Mouse (Mus musculus) stomach, postnatal 0 days (tissue): ENCODE data around the gene Prkd3. TPM values are rescaled to one million over a fixed set of nuclear protein-coding genes. Genes with fewer than 3 reads are reported as not detected.

ENCODE experiments used
- ATAC-seq: fragments of 200-750 bp; cut with Nextera tagmentation; 2 replicates; pipeline ENCODE4 v1.8.0; 2017; ENCODE audit not compliant: low FRiP score, low TSS enrichment
- DNase-seq: peaks from one replicate; pipeline ENCODE4 v3.0.0-alpha.2; 2016; ENCODE audit warnings: low spot score
- H3K27ac ChIP-seq: fragments of 300-500 bp; sonication (generic); replicated peaks from 2 replicates; pipeline ENCODE4 v1.5.1; 2014; ENCODE audit warnings: mild to moderate bottlenecking, control low read depth
- H3K27me3 ChIP-seq: fragments of 300-500 bp; sonication (generic); 2 replicates; pipeline ENCODE4 v1.6.1; 2014; ENCODE audit warnings: low read length; ENCODE audit not compliant: control insufficient read depth, insufficient read depth
- H3K36me3 ChIP-seq: fragments of 300-500 bp; sonication (generic); 2 replicates; pipeline ENCODE4 v1.6.1; 2014; ENCODE audit warnings: low read length, mixed read lengths; ENCODE audit not compliant: control insufficient read depth, insufficient read depth
- H3K4me1 ChIP-seq: fragments of 300-500 bp; sonication (generic); replicated peaks from 2 replicates; pipeline ENCODE4 v1.6.1; 2014; ENCODE audit warnings: antibody characterized with exemption; ENCODE audit not compliant: control insufficient read depth, insufficient read depth
- H3K4me2 ChIP-seq: fragments of 300-500 bp; sonication (generic); replicated peaks from 2 replicates; pipeline ENCODE4 v1.6.1; 2014; ENCODE audit warnings: low read depth, mild to moderate bottlenecking, control low read depth, moderate library complexity
- H3K4me3 ChIP-seq: fragments of 300-500 bp; sonication (generic); 2 replicates; pipeline ENCODE4 v1.5.1; 2014; ENCODE audit warnings: low read depth, low read length, control low read depth
- H3K9ac ChIP-seq: fragments of 300-500 bp; sonication (generic); 2 replicates; pipeline ENCODE4 v1.6.1; 2014; ENCODE audit warnings: mild to moderate bottlenecking, low read length, control low read depth, mixed read lengths
- H3K9me3 ChIP-seq: fragments of 300-500 bp; sonication (generic); 2 replicates; pipeline ENCODE4 v1.6.1; 2016; ENCODE audit warnings: low read length; ENCODE audit not compliant: control insufficient read depth
- CTCF ChIP-seq: IDR thresholded peaks from 2 replicates; pipeline ENCODE4 v1.5.1; 2016; ENCODE audit warnings: antibody characterized with exemption, low read depth, mild to moderate bottlenecking, moderate library complexity
- EP300 ChIP-seq: optimal IDR thresholded peaks from 2 replicates; pipeline ENCODE3; 2016; ENCODE audit warnings: antibody characterized with exemption
- WGBS: fragments of 180-500 bp; shearing (Covaris S2); extraction: QIAGEN DNeasy Blood & Tissue Kit; methylation state at CpG from one replicate; pipeline ENCODE4 v1.1.7; 2014; 5-methylcytosine and 5-hydroxymethylcytosine counted together
- polyA plus RNA-seq: library from polyadenylated mRNA; unstranded; fragments of >200 nt; fragmentation: Nextera tagmentation; extraction: Ambion mirVana; gene quantifications from 2 replicates; pipeline ENCODE4 v1.2.1, GENCODE M21; 2015

The Prkd3 gene
- polyA plus RNA-seq, 1 experiment from 2014 or later: 11.4 TPM

DNA sequence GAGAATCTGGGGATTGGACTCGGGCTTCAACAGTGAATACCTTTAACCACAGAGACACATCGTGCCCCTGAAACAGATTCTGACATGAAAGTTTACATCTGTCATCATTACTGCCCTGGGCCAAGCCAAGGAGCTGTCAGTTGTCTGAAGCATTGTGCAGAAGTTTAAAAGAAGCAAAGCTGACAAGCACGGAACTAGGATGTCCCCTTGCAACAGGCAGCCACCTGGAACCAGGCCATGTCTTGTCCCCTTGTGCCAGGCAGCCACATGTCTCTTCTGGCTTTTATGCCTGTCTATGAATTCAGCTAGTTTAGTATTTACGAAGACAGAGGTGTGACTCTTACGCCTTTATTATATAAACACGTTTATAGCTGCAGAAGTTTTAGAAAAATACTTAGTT is 37.7 kb upstream of the Prkd3 start:
- DNase-seq (no peak), ATAC-seq (no peak)
- no peaks in the 10 kb centered on the region for H3K36me3 ChIP-seq
- no peak for TF ChIP-seq EP300
- TF ChIP-seq CTCF: no peak
- no peaks in the 10 kb centered on the region for H3K4me1 ChIP-seq
- H3K4me3 ChIP-seq: no peak overlapping the region
- 45% methylated on average over 6 of the region's 6 CpGs for WGBS
- H3K4me2 ChIP-seq: no peak overlapping the region
- no peak overlapping the region for H3K27ac ChIP-seq
- H3K9ac ChIP-seq: no peak overlapping the region
- H3K27me3 ChIP-seq: no peaks in the 10 kb centered on the region
- H3K9me3 ChIP-seq: no peaks in the 10 kb centered on the region

DNA sequence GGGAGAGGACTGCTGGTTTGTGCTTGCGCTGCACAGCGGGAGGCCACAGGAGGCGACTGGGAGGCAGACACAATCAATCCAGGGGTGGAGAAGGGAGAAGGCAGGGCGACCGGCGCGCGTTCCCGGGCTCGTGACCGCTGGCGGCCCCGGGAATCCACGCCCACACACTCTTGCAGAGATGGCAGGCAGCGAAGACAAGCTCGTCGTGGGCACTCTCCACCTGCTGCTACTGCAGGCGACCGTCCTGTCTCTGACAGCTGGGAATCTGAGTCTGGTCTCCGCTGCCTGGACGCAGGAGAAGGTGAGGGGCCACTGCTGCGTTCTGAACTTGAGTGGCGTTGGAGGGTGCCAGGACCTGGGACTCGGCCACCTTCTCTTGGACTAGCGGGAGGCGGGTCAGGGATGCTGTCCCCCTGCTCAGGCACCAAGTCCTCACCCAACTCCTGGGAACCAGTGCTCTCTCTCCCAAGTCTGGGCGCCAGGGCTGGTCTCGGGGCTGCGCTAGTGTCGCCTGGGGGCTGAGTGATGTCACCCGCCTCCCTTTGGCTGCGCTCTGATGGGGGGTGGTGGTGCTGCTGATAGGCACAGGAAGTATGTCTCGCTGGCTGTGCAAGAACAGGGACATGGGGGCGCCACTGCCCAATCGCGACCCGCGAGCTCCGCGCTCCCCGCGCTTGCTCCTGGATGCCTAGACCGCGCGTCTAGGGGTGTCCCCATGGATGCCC is 31.6 kb upstream of the Prkd3 start:
- H3K4me3 ChIP-seq: peak overlapping the region; percentile 57
- H3K9ac ChIP-seq: peak overlapping the region; percentile 55
- H3K9me3 ChIP-seq: no peaks in the 10 kb centered on the region
- WGBS: under 1% methylated on average over 44 of the region's 45 CpGs
- H3K4me2 ChIP-seq: peak overlapping the region; percentile 98
- peak; percentile 75 for DNase-seq
- 0 out of 2 replicates have a peak, but pooled peaks cover 2% of the 10 kb centered on the region for H3K27me3 ChIP-seq
- H3K27ac ChIP-seq: no peak overlapping the region
- H3K36me3 ChIP-seq: no peaks in the 10 kb centered on the region
- peaks cover 2% of the 10 kb centered on the region; the same call in 1 of the 2 replicates for H3K4me1 ChIP-seq
- peak; percentile 75 for ATAC-seq
- TF ChIP-seq CTCF (peak; percentile 43), EP300 (no peak)

DNA sequence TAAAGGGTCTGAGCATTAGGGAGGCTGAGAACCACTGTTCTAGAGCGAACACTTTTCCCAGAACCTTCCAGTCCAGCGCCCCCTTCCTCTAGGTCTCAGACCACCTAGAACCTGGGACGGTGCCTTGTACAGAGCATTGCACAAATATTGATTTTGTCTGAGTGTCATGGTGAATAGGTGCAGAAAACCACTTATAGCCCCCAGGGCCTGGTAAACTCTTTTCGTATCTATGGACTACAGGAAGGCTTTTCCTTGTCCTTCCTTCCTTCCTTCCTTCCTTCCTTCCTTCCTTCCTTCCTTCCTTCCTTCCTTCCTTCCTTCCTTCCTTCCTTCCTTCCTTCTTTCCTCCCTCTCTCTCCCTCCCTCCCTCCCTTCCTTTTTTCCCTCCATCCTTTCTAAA is 31.0 kb upstream of the Prkd3 start, which contains the start of gene Qpct:
Qpct (plus strand) TSS at position 301 of the 400 bp plus-strand sequence.
- Histone ChIP-seq H3K27ac (no peak within 1 kb of the TSS), H3K9me3 (no peaks in the 10 kb centered on the region), H3K4me1 (peaks cover 2% of the 10 kb centered on the region; the same call in 1 of the 2 replicates), H3K4me3 (peak within 1 kb of the TSS; percentile 57), H3K27me3 (0 out of 2 replicates have a peak, but pooled peaks cover 2% of the 10 kb centered on the region), H3K36me3 (no peaks in the 10 kb centered on the region), H3K9ac (peak within 1 kb of the TSS; percentile 55), H3K4me2 (peak within 1 kb of the TSS; percentile 98)
- ATAC-seq: no peak
- WGBS: 71% methylated on average over 4 of the region's 4 CpGs
- TF ChIP-seq CTCF (no peak), EP300 (no peak)
- DNase-seq: no peak

DNA sequence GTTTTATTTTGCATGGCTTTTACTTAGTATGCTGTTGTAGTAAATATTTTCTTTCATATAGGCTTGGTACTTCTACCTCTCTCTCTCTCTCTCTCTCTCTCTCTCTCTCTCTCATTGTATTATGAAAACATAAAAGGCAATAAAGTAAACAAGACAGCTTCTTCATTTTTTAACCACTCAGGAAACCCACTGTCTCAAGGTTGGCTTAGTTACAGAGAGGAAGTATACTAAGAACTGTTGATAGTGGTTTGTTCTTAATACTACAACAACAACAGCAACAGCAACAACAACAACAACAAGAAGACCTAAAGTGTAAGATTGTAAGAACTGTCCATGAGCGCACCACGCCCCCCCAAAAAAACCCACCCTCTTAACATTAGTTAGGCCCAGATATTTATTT is 23.1 kb upstream of the Prkd3 start:
- DNase-seq: no peak
- 100% methylated on average over 2 of the region's 2 CpGs for WGBS

DNA sequence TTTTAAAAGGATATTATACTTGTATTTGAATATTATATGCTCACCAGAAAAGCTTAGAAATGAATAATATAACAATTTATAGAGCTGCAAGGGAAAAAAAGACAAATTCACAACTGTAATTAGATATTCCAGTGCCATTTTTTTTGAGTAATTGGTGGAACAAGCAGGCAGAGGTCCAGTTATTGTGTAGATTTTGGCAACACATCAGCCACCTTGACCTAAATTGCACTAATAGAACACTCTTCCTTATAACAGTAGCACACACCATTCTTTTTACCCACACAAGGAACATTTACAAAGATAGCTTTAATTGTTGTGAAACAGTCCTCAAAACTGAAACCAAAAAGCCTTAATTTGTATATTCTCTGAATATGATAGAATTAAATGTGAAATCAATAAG is 19.0 kb upstream of the Prkd3 start:
- Histone ChIP-seq H3K27ac (no peak overlapping the region), H3K4me2 (no peak overlapping the region), H3K4me1 (no peaks in the 10 kb centered on the region), H3K27me3 (no peaks in the 10 kb centered on the region), H3K36me3 (no peaks in the 10 kb centered on the region), H3K9me3 (no peaks in the 10 kb centered on the region), H3K9ac (no peak overlapping the region), H3K4me3 (no peak overlapping the region)
- no peak for DNase-seq
- TF ChIP-seq EP300 (no peak), CTCF (no peak)
- no peak for ATAC-seq

More for the DNA sequence above, 23.1 kb upstream of the Prkd3 start:
- TF ChIP-seq EP300 (no peak), CTCF (no peak)
- ATAC-seq: no peak
- Histone ChIP-seq H3K27me3 (no peaks in the 10 kb centered on the region), H3K4me1 (no peaks in the 10 kb centered on the region), H3K9me3 (no peaks in the 10 kb centered on the region), H3K27ac (no peak overlapping the region), H3K36me3 (no peaks in the 10 kb centered on the region), H3K4me2 (no peak overlapping the region), H3K9ac (no peak overlapping the region), H3K4me3 (no peak overlapping the region)

DNA sequence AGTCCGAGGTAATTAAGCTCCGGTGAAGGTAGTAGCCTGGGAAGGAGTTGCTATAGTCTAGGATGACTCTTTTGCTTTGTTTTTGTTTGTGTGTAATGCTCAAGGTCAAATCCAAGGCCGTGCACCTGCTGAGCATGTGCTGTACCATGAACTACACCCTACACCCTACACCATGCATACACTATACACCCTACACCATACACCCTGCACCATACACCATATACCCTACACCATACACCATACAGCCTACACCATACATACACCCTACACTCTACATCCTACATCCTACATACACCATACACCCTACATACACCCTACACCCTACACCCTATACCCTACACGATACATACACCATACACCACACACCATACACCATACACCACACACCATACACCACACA is 12.2 kb upstream of the Prkd3 start:
- no peaks in the 10 kb centered on the region for H3K36me3 ChIP-seq
- no peak for TF ChIP-seq EP300
- no peak for TF ChIP-seq CTCF
- ATAC-seq: no peak
- no peaks in the 10 kb centered on the region for H3K4me1 ChIP-seq
- no peak overlapping the region for H3K4me3 ChIP-seq
- no peak for DNase-seq
- H3K4me2 ChIP-seq: no peak overlapping the region
- H3K9me3 ChIP-seq: no peaks in the 10 kb centered on the region
- H3K9ac ChIP-seq: no peak overlapping the region
- no peak overlapping the region for H3K27ac ChIP-seq
- WGBS: 87% methylated on average over 4 of the region's 4 CpGs
- H3K27me3 ChIP-seq: no peaks in the 10 kb centered on the region
